Mouse (Mus musculus): ENCODE measurements around the gene Mok.

Gene Mok

GRCm38 (mm10) chr12:110846191-110846765, 5.5 kb upstream of the Mok start:
- no peak for DNase-seq

- DNase-seq: peak; percentile 60
These were observed 4.6 kb upstream of the Mok start for GRCm38 (mm10) chr12:110845131-110845880.

GRCm38 (mm10) chr12:110844227-110845130, 3.7 kb upstream of the Mok start:
- DNase-seq: no peak

DNA sequence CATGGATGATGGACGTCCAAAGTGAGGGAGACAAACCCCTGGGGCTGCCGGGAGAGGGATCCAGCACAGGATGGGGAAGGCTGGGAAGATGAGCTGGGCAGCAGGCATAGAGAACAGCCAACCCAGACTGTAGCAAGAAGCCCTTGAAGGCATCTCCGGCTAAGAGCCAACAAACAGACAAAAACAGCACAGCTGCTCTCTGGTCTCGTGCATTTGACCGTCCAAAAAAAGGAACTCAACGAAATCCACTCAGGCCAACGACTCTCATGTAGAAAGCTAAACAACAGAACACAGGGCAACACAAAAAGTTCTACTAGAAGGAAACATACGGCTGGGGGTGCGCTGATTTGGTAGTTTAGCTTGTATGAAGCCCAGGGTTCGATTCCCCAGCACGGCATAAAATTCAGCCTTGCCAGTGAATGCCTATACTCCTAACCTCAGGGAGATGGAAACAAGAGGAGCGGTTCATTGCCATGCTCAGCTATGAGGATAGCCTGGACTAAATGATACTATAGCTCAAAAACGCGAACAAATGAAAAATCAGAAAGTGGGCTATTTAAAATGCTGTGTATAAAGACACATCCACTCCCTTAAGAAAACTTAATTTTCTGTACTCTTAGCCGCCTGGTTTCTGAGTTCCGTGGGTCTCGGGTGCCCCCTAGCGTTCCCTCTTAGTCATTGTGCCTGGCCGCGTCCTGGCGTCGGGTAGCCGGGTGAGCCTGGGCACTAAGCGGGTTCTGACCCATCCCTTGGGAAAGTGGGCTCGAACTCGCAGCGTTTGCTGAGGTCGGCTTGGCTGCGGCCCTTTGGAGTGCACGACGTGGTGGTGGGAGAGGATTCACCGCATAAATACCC, 2.7 kb upstream of the Mok start:
- DNase-seq: peak; percentile 84

DNA sequence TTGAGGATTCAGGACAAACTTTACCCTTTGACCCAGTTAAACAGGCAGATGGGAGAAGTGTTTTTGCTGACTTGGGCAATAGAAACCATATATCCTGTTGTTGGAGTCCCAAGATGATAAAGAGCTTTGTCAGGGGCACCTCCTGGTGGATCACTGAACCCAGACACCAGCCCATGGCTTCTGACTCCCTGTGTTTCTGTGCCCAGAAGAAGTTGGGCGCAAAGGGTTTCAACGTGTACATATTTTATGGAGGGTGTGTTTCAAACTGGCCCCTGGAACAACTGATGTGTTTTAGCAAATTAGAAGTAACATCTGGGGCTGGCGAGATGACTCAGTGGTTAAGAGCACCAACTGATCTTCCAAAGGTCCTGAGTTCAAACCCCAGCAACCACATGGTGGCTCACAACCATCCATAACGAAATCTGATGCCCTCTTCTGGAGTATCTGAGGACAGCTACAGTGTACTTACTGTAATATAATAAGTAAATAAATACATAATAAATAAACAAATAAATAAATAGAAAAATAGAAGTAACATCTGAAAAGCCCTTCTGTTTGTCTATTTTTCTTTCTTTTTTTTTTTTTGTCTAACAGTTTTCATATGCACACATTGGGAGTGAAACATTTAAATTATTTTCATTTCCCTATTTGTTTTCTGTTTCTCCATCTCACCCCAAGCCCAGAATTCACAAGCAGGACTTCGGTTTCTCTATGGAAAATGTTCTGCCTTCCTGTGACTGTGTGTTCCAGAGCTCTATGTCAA, 1.2 kb upstream of the Mok start:
- DNase-seq: no peak

GRCm38 (mm10) chr12:110837850-110838249, 2.9 kb downstream of the Mok start:
- DNase-seq: no peak

DNA sequence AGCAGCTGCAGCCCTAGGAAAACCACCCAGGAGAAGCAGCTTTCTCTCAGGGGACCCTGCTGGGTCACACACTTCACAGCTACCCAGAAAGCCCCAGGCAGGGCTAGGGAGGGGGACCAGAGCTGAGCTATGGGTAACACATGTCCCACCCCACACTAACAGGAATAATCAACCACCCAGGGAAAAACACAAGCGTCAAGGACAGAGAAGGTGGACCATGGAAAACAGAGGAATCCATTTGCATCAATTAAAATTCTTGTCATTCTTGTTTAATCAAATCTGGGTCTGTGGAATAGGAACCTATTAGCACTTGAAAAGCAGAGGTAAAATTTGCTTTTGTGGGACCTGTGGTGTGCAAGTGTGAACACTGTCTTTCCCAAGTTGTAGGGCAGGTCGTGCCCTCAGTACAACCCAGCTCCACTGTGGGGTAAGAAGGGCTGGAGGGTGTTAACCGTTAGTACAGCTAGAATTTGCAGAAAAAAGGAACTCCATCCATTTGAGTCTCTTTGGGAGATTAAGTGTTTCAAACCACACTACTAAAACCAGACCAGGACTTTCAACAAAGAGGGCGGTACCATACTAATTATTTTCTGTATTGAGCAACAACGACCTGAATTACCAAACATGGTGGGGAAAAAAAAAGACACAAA, 3.4 kb downstream of the Mok start:
- no peak for DNase-seq

- DNase-seq: no peak
These were observed 4.0 kb downstream of the Mok start for GRCm38 (mm10) chr12:110836729-110837128.

DNA sequence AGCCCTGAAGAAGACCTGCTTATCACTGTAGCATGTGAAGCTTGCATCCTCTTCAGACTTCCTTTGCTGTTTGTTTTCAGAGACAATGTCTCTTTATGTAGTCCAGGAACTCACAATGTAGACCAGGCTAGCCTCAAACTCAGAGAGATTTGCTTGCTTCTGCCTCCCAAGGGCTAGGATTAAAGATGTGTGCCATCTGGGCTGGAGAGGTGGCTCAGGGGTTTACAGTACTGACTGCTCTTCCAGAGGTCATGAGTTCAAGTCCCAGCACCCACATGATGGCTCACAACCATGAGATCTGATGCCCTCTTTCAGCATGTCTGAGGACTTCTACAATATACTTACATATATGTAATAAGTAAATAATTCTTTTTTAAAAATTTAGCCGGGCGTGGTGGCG, 5.6 kb downstream of the Mok start:
- no peak for DNase-seq

GRCm38 (mm10) chr12:110830293-110831024, 10.3 kb downstream of the Mok start:
- DNase-seq: no peak

- no peak for DNase-seq
These were observed 11.8 kb downstream of the Mok start for GRCm38 (mm10) chr12:110828908-110829307.

GRCm38 (mm10) chr12:110822366-110822765, 18.4 kb downstream of the Mok start:
- DNase-seq: no peak

DNA sequence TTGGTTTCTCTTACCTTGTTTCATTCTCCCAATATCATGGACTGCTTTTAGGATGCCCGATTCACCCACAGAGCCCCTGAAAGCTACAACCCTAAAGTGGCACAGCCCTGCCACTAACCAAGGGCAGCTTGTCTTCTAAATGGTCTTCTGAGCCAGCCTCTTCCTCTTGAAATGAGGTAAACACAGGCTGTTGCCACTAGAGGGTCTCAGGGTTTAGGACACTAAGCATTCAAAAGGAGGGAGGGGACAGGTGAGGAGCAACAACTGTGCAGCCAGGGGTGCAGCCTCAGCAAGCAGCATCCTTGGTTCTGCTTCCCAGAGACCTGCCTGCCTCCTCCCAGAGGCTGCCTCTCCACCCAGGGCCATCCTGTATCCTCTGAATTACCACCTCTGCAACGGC, 19.0 kb downstream of the Mok start:
- DNase-seq: no peak

DNA sequence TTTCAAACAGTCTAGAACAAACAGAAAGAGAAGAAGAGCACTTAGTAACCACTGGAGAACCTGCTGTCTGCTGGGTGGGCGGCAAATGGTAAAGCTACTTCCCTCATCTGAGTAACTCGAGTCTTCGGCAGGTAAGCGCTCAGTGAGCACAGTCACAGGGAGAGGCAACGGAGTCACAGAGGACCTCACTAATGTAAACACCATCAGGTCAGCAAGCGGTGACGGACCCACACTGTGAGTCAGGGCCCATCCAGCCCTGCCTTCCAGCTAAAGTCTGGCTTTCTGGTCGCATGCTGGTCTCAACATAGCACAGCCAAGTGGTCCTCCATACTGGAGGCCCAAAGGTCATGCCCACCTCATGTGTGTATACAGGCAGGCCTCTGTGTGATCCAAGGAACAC, 21.4 kb downstream of the Mok start:
- no peak for DNase-seq

- no peak for DNase-seq
These were observed 23.9 kb downstream of the Mok start for GRCm38 (mm10) chr12:110816833-110817232.

DNA sequence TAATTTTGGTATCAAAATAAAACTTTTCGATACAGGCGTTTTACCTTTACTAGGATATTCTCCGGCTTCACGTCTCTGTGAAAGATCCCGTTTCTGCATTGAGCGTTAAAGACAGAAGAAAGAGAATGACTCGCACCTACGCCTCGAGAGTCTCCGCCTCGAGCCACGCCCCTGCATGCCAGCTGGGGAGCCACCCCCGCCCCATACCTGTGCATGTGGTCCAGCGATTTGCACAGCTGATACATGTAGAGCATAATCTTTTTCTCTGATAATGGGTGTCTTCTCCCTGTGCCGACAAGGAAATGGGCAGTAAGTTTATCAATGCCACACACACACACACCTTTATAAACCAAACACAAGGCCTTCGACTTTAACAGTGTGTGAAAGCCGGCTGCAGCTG, 25.8 kb downstream of the Mok start:
- no peak for DNase-seq

DNA sequence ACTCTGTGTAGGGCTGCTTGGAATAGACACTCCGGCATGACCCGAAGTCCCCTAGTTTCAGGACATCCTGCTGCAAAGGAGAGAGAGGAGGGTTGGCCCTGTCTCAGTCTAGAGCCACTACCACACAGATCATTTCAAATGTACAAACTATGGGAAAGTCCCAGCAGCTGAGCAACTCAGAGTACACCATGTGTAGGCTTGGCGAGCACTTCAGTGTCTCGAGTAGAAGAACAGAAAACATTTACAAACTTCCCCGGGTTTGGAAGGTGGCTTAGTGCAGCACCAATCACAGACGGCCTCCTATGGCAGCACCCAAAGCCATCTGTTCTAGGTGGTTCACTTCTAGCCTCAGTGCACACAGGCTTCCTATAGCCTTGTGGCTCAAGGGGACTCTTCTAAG, 27.1 kb downstream of the Mok start:
- no peak for DNase-seq

- no peak for DNase-seq
These were observed 27.6 kb downstream of the Mok start for GRCm38 (mm10) chr12:110813132-110813531.

DNA sequence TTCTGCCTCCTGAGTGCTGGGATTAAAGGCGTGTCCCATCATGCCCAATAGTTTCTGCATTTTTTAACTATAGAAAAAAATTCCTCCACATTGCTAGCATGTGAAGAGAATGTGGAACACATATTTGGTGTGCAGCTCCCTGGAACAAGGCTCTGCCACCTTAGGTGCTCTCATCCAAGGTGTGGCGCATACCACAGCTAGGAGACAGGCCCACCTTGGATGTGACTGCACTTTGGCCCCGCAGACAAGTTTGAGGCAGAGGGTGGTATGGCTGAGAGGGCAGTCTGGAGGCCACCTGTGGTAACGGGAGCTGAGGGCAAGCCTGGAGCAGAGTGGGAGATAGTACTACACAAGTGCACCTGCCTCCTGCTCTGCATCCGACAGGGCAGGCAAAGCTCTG, 31.9 kb downstream of the Mok start:
- DNase-seq: no peak

GRCm38 (mm10) chr12:110808430-110808829, 32.3 kb downstream of the Mok start:
- DNase-seq: no peak
